Mouse (Mus musculus): ENCODE measurements around the gene Rasl12.

- TF ChIP-seq EP300 (IDR thresholded peaks at IDR 0.05), result no peak
- no peak for TF ChIP-seq CTCF (IDR thresholded peaks at IDR 0.05)
Observed at GRCm38 (mm10) chr9:65356971-65357370, 41.3 kb upstream of the Rasl12 start.
